Mouse (Mus musculus) heart, embryonic 13.5 days (tissue): ENCODE data around the gene Cd99l2. TPM values are rescaled to one million over a fixed set of nuclear protein-coding genes. Genes with fewer than 3 reads are reported as not detected.

Experiments used
- ATAC-seq: fragments of 200-750 bp; cut with Nextera tagmentation; 2 replicates; pipeline ENCODE4 v1.8.0; 2017; ENCODE audit warnings: moderate TSS enrichment; ENCODE audit not compliant: insufficient number of reproducible peaks, low FRiP score, low TSS enrichment; ENCODE audit errors: extremely low read depth
- H3K27ac ChIP-seq: fragments of 300-500 bp; sonication (generic); replicated peaks from 2 replicates; pipeline ENCODE4 v1.5.1; 2015; ENCODE audit warnings: moderate library complexity, mild to moderate bottlenecking, inconsistent platforms
- H3K27me3 ChIP-seq: fragments of 300-500 bp; sonication (generic); replicated peaks from 2 replicates; pipeline ENCODE4 v1.6.1; 2015; ENCODE audit warnings: mild to moderate bottlenecking, inconsistent platforms
- H3K36me3 ChIP-seq: fragments of 300-500 bp; sonication (generic); 2 replicates; pipeline ENCODE4 v1.6.1; 2015; ENCODE audit warnings: mild to moderate bottlenecking, inconsistent platforms
- H3K4me1 ChIP-seq: fragments of 300-500 bp; sonication (generic); 2 replicates; pipeline ENCODE4 v1.6.1; 2015; ENCODE audit warnings: inconsistent platforms
- H3K4me2 ChIP-seq: fragments of 300-500 bp; sonication (generic); 2 replicates; pipeline ENCODE4 v1.6.1; 2015; ENCODE audit warnings: inconsistent platforms, mild to moderate bottlenecking, moderate library complexity
- H3K4me3 ChIP-seq: fragments of 300-500 bp; sonication (generic); 2 replicates; pipeline ENCODE4 v1.5.1; 2015; ENCODE audit warnings: moderate library complexity, mild to moderate bottlenecking, inconsistent platforms
- H3K9ac ChIP-seq: fragments of 300-500 bp; sonication (generic); 2 replicates; pipeline ENCODE4 v1.6.1; 2015; ENCODE audit warnings: inconsistent platforms, mild to moderate bottlenecking, moderate library complexity
- H3K9me3 ChIP-seq: fragments of 300-500 bp; sonication (generic); 2 replicates; pipeline ENCODE4 v1.6.1; 2016; ENCODE audit warnings: inconsistent platforms
- WGBS: fragments of 180-500 bp; shearing (Covaris S2); methylation state at CpG from one replicate; pipeline ENCODE4 v1.1.7; 2015; ENCODE audit warnings: mixed read lengths; 5-methylcytosine and 5-hydroxymethylcytosine counted together
- polyA plus RNA-seq: library from polyadenylated mRNA; unstranded; fragments of >200 nt; fragmentation: Nextera tagmentation; extraction: Ambion mirVana; gene quantifications from 2 replicates; pipeline ENCODE4 v1.2.1, GENCODE M21; 2015

Gene Cd99l2
- polyA plus RNA-seq, 1 experiment from 2014 or later = 30.6 TPM

- WGBS = 44% methylated on average over 9 of the region's 9 CpGs
- Histone ChIP-seq H3K36me3 (peaks cover 7% of the 10 kb centered on the region; the same call in 1 of the 2 replicates), H3K9ac (no peak overlapping the region), H3K4me3 (no peak overlapping the region), H3K27ac (no peak overlapping the region), H3K9me3 (no peaks in the 10 kb centered on the region), H3K4me2 (no peak overlapping the region), H3K4me1 (no peaks in the 10 kb centered on the region), H3K27me3 (no peaks in the 10 kb centered on the region)
- ATAC-seq = no peak
These were observed 66.7 kb downstream of the Cd99l2 start for GRCm38 (mm10) chrX:71425746-71426519.

GRCm38 (mm10) chrX:71424852-71425251 is 67.8 kb downstream of the Cd99l2 start:
- WGBS = 65% methylated on average over 1 of the region's 1 CpGs
- H3K4me1 ChIP-seq = no peaks in the 10 kb centered on the region
- no peaks in the 10 kb centered on the region for H3K27me3 ChIP-seq
- H3K4me2 ChIP-seq = no peak overlapping the region
- H3K36me3 ChIP-seq = peaks cover 7% of the 10 kb centered on the region; the same call in 1 of the 2 replicates
- no peak for ATAC-seq
- no peak overlapping the region for H3K4me3 ChIP-seq
- H3K27ac ChIP-seq = no peak overlapping the region
- H3K9me3 ChIP-seq = no peaks in the 10 kb centered on the region
- H3K9ac ChIP-seq = no peak overlapping the region

- ATAC-seq = no peak
- Histone ChIP-seq H3K36me3 (peaks cover 19% of the 10 kb centered on the region), H3K9ac (no peak overlapping the region), H3K4me2 (no peak overlapping the region), H3K27ac (no peak overlapping the region), H3K27me3 (no peaks in the 10 kb centered on the region), H3K9me3 (no peaks in the 10 kb centered on the region), H3K4me1 (no peaks in the 10 kb centered on the region), H3K4me3 (no peak overlapping the region)
- 67% methylated on average over 4 of the region's 4 CpGs for WGBS
These were observed 79.0 kb downstream of the Cd99l2 start for GRCm38 (mm10) chrX:71413616-71414015.

- no peak overlapping the region for H3K4me3 ChIP-seq
- H3K36me3 ChIP-seq = peaks cover 19% of the 10 kb centered on the region
- ATAC-seq = no peak
- H3K27me3 ChIP-seq = no peaks in the 10 kb centered on the region
- no peaks in the 10 kb centered on the region for H3K4me1 ChIP-seq
- H3K9ac ChIP-seq = no peak overlapping the region
- H3K9me3 ChIP-seq = no peaks in the 10 kb centered on the region
- no peak overlapping the region for H3K27ac ChIP-seq
- WGBS = 62% methylated on average over 3 of the region's 3 CpGs
- H3K4me2 ChIP-seq = no peak overlapping the region
These were observed 79.9 kb downstream of the Cd99l2 start for GRCm38 (mm10) chrX:71412776-71413175.

GRCm38 (mm10) chrX:71408386-71408785 is 84.3 kb downstream of the Cd99l2 start:
- no peak overlapping the region for H3K4me2 ChIP-seq
- H3K9ac ChIP-seq = no peak overlapping the region
- H3K36me3 ChIP-seq = peaks cover 6% of the 10 kb centered on the region; the same call in 1 of the 2 replicates
- no peaks in the 10 kb centered on the region for H3K4me1 ChIP-seq
- 59% methylated on average over 1 of the region's 1 CpGs for WGBS
- no peak overlapping the region for H3K27ac ChIP-seq
- no peaks in the 10 kb centered on the region for H3K9me3 ChIP-seq
- no peak overlapping the region for H3K4me3 ChIP-seq
- no peak for ATAC-seq
- H3K27me3 ChIP-seq = no peaks in the 10 kb centered on the region

GRCm38 (mm10) chrX:71406290-71406689 is 86.4 kb downstream of the Cd99l2 start:
- no peak for ATAC-seq
- Histone ChIP-seq H3K4me3 (no peak overlapping the region), H3K27ac (no peak overlapping the region), H3K9ac (no peak overlapping the region), H3K9me3 (no peaks in the 10 kb centered on the region), H3K27me3 (no peaks in the 10 kb centered on the region), H3K36me3 (peaks cover 14% of the 10 kb centered on the region), H3K4me2 (no peak overlapping the region), H3K4me1 (no peaks in the 10 kb centered on the region)

GRCm38 (mm10) chrX:71396326-71396725 is 96.3 kb downstream of the Cd99l2 start:
- no peak for ATAC-seq
- H3K4me3 ChIP-seq = no peak overlapping the region
- no peaks in the 10 kb centered on the region; the same call in 1 of the 2 replicates for H3K27me3 ChIP-seq
- no peak overlapping the region for H3K4me2 ChIP-seq
- no peaks in the 10 kb centered on the region for H3K9me3 ChIP-seq
- peaks cover 13% of the 10 kb centered on the region for H3K36me3 ChIP-seq
- no peak overlapping the region for H3K27ac ChIP-seq
- 75% methylated on average over 4 of the region's 4 CpGs for WGBS
- H3K9ac ChIP-seq = no peak overlapping the region
- no peaks in the 10 kb centered on the region for H3K4me1 ChIP-seq

GRCm38 (mm10) chrX:71381571-71381970 is 111.1 kb downstream of the Cd99l2 start:
- Histone ChIP-seq H3K27ac (no peak overlapping the region), H3K27me3 (no peaks in the 10 kb centered on the region), H3K4me1 (no peaks in the 10 kb centered on the region), H3K9me3 (no peaks in the 10 kb centered on the region), H3K4me2 (no peak overlapping the region), H3K9ac (no peak overlapping the region), H3K36me3 (no peaks in the 10 kb centered on the region), H3K4me3 (no peak overlapping the region)
- WGBS = 23% methylated on average over 5 of the region's 5 CpGs
- no peak for ATAC-seq

GRCm38 (mm10) chrX:71378435-71378834 is 114.2 kb downstream of the Cd99l2 start:
- no peak overlapping the region for H3K9ac ChIP-seq
- H3K27me3 ChIP-seq = no peaks in the 10 kb centered on the region
- WGBS = 84% methylated on average over 2 of the region's 2 CpGs
- no peaks in the 10 kb centered on the region for H3K4me1 ChIP-seq
- H3K36me3 ChIP-seq = no peaks in the 10 kb centered on the region
- H3K4me2 ChIP-seq = no peak overlapping the region
- no peaks in the 10 kb centered on the region for H3K9me3 ChIP-seq
- H3K4me3 ChIP-seq = no peak overlapping the region
- H3K27ac ChIP-seq = no peak overlapping the region
- ATAC-seq = no peak

GRCm38 (mm10) chrX:71376781-71377180 is 115.9 kb downstream of the Cd99l2 start:
- Histone ChIP-seq H3K27me3 (no peaks in the 10 kb centered on the region), H3K4me2 (no peak overlapping the region), H3K4me1 (no peaks in the 10 kb centered on the region), H3K9ac (no peak overlapping the region), H3K9me3 (no peaks in the 10 kb centered on the region), H3K27ac (no peak overlapping the region), H3K4me3 (no peak overlapping the region), H3K36me3 (no peaks in the 10 kb centered on the region)
- ATAC-seq = no peak
- WGBS = 77% methylated on average over 1 of the region's 1 CpGs
